Mouse (Mus musculus): ENCODE results near the gene Vegfa. TPM values are rescaled to one million over a fixed set of nuclear protein-coding genes. Genes with fewer than 3 reads are reported as not detected.

Vegfa gene
- polyA plus RNA-seq, 1 experiment from 2014 or later: 4.7 TPM

DNA sequence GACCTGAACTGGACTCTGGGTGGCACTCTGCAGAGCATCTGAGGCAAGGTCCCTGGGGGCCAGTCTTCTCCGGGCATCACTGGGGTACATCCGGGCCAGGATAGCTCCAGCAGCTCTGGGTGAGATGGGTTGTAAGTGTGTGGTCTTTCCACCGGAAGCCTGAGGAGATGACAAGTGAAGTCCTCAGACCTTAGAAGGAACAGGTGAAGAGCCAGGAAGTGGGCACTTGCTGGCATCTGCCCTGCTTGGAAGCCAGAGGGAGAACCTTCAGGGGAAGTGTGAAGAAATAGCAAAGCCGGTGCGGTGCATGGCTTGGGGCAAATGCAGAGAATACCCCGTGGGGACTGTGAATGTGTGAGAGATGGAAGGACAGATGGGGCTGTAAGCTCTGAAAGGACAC is 21.7 kb downstream of the Vegfa start:
- WGBS: 88% methylated on average over 6 of the region's 6 CpGs
- H3K9me3 ChIP-seq (ENCODE audit: control insufficient read depth, low read length): no peaks in the 10 kb centered on the region
- DNase-seq (ENCODE audit: low spot score) (no peak), ATAC-seq (ENCODE audit: low read depth) (no peak)
- H3K27me3 ChIP-seq (replicated peaks; ENCODE audit: control insufficient read depth, insufficient read depth, low read length): no peaks in the 10 kb centered on the region
- no peak overlapping the region for H3K4me2 ChIP-seq (ENCODE audit: low read depth, low read length)
- H3K9ac ChIP-seq (ENCODE audit: low read depth, low read length): no peak overlapping the region
- no peak overlapping the region for H3K27ac ChIP-seq (replicated peaks; ENCODE audit: low read depth, low read length)
- peaks cover 12% of the 10 kb centered on the region; the same call in 1 of the 2 replicates for H3K36me3 ChIP-seq (ENCODE audit: control insufficient read depth, insufficient read depth, low read length)
- H3K4me1 ChIP-seq (ENCODE audit: control insufficient read depth, insufficient read depth, low read length): no peaks in the 10 kb centered on the region
- H3K4me3 ChIP-seq (ENCODE audit: low read depth, low read length): no peak overlapping the region

GRCm38 (mm10) chr17:46009182-46009581 is 23.0 kb downstream of the Vegfa start:
- Histone ChIP-seq H3K36me3 (ENCODE audit: control insufficient read depth, insufficient read depth, low read length) (no peaks in the 10 kb centered on the region), H3K9me3 (ENCODE audit: control insufficient read depth, low read length) (no peaks in the 10 kb centered on the region), H3K4me2 (ENCODE audit: low read depth, low read length) (no peak overlapping the region), H3K4me3 (ENCODE audit: low read depth, low read length) (no peak overlapping the region), H3K27me3 (replicated peaks; ENCODE audit: control insufficient read depth, insufficient read depth, low read length) (no peaks in the 10 kb centered on the region), H3K9ac (ENCODE audit: low read depth, low read length) (no peak overlapping the region), H3K27ac (replicated peaks; ENCODE audit: low read depth, low read length) (no peak overlapping the region), H3K4me1 (ENCODE audit: control insufficient read depth, insufficient read depth, low read length) (no peaks in the 10 kb centered on the region)
- no peak for DNase-seq (ENCODE audit: low spot score)
- WGBS: 62% methylated on average over 7 of the region's 7 CpGs
- ATAC-seq (ENCODE audit: low read depth): no peak

DNA sequence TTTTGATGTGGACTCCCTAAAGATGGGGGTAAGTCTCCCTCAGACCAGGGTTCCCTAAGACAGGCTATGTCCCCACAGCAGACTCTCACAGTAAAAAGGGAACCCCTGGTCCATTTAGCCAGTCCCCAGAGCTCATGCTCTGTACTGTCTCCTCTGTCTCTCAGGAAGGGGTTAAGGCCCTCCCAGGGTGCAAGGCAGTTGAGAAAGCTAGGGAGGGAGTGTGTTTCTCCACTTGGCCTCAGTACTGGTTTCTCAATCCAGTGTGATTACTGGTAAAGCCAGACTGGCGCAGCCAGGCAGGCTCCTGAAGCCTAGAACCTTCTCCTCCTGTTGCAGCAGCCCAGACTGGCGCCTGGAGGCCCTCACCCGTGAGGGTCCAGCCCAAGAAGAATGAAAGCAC is 26.7 kb downstream of the Vegfa start:
- H3K4me1 ChIP-seq (ENCODE audit: control insufficient read depth, insufficient read depth, low read length): no peaks in the 10 kb centered on the region
- H3K27me3 ChIP-seq (replicated peaks; ENCODE audit: control insufficient read depth, insufficient read depth, low read length): no peaks in the 10 kb centered on the region
- ATAC-seq (ENCODE audit: low read depth): no peak
- no peak overlapping the region for H3K4me2 ChIP-seq (ENCODE audit: low read depth, low read length)
- H3K9me3 ChIP-seq (ENCODE audit: control insufficient read depth, low read length): no peaks in the 10 kb centered on the region
- no peak overlapping the region for H3K9ac ChIP-seq (ENCODE audit: low read depth, low read length)
- H3K36me3 ChIP-seq (ENCODE audit: control insufficient read depth, insufficient read depth, low read length): no peaks in the 10 kb centered on the region
- DNase-seq (ENCODE audit: low spot score): no peak
- no peak overlapping the region for H3K4me3 ChIP-seq (ENCODE audit: low read depth, low read length)
- H3K27ac ChIP-seq (replicated peaks; ENCODE audit: low read depth, low read length): no peak overlapping the region
- 72% methylated on average over 3 of the region's 3 CpGs for WGBS

- Histone ChIP-seq H3K4me2 (ENCODE audit: low read depth, low read length) (no peak overlapping the region), H3K27ac (replicated peaks; ENCODE audit: low read depth, low read length) (no peak overlapping the region), H3K4me3 (ENCODE audit: low read depth, low read length) (no peak overlapping the region), H3K36me3 (ENCODE audit: control insufficient read depth, insufficient read depth, low read length) (no peaks in the 10 kb centered on the region), H3K27me3 (replicated peaks; ENCODE audit: control insufficient read depth, insufficient read depth, low read length) (no peaks in the 10 kb centered on the region), H3K4me1 (ENCODE audit: control insufficient read depth, insufficient read depth, low read length) (no peaks in the 10 kb centered on the region), H3K9ac (ENCODE audit: low read depth, low read length) (no peak overlapping the region), H3K9me3 (ENCODE audit: control insufficient read depth, low read length) (no peaks in the 10 kb centered on the region)
- 83% methylated on average over 5 of the region's 5 CpGs for WGBS
- DNase-seq (ENCODE audit: low spot score): no peak
- no peak for ATAC-seq (ENCODE audit: low read depth)
Measured at GRCm38 (mm10) chr17:46004482-46004881, 27.7 kb downstream of the Vegfa start.

- DNase-seq (ENCODE audit: low spot score) (no peak), ATAC-seq (ENCODE audit: low read depth) (no peak)
- Histone ChIP-seq H3K4me2 (ENCODE audit: low read depth, low read length) (no peak overlapping the region), H3K27me3 (replicated peaks; ENCODE audit: control insufficient read depth, insufficient read depth, low read length) (no peaks in the 10 kb centered on the region), H3K4me3 (ENCODE audit: low read depth, low read length) (no peak overlapping the region), H3K27ac (replicated peaks; ENCODE audit: low read depth, low read length) (no peak overlapping the region), H3K9me3 (ENCODE audit: control insufficient read depth, low read length) (no peaks in the 10 kb centered on the region), H3K36me3 (ENCODE audit: control insufficient read depth, insufficient read depth, low read length) (no peaks in the 10 kb centered on the region), H3K4me1 (ENCODE audit: control insufficient read depth, insufficient read depth, low read length) (no peaks in the 10 kb centered on the region), H3K9ac (ENCODE audit: low read depth, low read length) (no peak overlapping the region)
- WGBS: 72% methylated on average over 15 of the region's 15 CpGs
Measured at GRCm38 (mm10) chr17:46003717-46004481, 28.3 kb downstream of the Vegfa start.

- WGBS: 69% methylated on average over 9 of the region's 9 CpGs
Measured at GRCm38 (mm10) chr17:45999366-45999940, 32.7 kb downstream of the Vegfa start.

GRCm38 (mm10) chr17:45998363-45998762 is 33.8 kb downstream of the Vegfa start:
- 33% methylated on average over 6 of the region's 6 CpGs for WGBS
- H3K9ac ChIP-seq (ENCODE audit: low read depth, low read length): no peak overlapping the region
- H3K9me3 ChIP-seq (ENCODE audit: control insufficient read depth, low read length): no peaks in the 10 kb centered on the region
- DNase-seq (ENCODE audit: low spot score): no peak
- H3K4me3 ChIP-seq (ENCODE audit: low read depth, low read length): no peak overlapping the region
- no peaks in the 10 kb centered on the region for H3K4me1 ChIP-seq (ENCODE audit: control insufficient read depth, insufficient read depth, low read length)
- H3K36me3 ChIP-seq (ENCODE audit: control insufficient read depth, insufficient read depth, low read length): no peaks in the 10 kb centered on the region
- H3K27me3 ChIP-seq (replicated peaks; ENCODE audit: control insufficient read depth, insufficient read depth, low read length): no peaks in the 10 kb centered on the region
- no peak overlapping the region for H3K27ac ChIP-seq (replicated peaks; ENCODE audit: low read depth, low read length)
- ATAC-seq (ENCODE audit: low read depth): no peak
- no peak overlapping the region for H3K4me2 ChIP-seq (ENCODE audit: low read depth, low read length)

More at GRCm38 (mm10) chr17:45999366-45999940, 32.7 kb downstream of the Vegfa start:
- DNase-seq (ENCODE audit: low spot score) (no peak), ATAC-seq (ENCODE audit: low read depth) (no peak)
- Histone ChIP-seq H3K27ac (replicated peaks; ENCODE audit: low read depth, low read length) (no peak overlapping the region), H3K27me3 (replicated peaks; ENCODE audit: control insufficient read depth, insufficient read depth, low read length) (no peaks in the 10 kb centered on the region), H3K4me3 (ENCODE audit: low read depth, low read length) (no peak overlapping the region), H3K9me3 (ENCODE audit: control insufficient read depth, low read length) (no peaks in the 10 kb centered on the region), H3K4me2 (ENCODE audit: low read depth, low read length) (no peak overlapping the region), H3K4me1 (ENCODE audit: control insufficient read depth, insufficient read depth, low read length) (no peaks in the 10 kb centered on the region), H3K36me3 (ENCODE audit: control insufficient read depth, insufficient read depth, low read length) (no peaks in the 10 kb centered on the region), H3K9ac (ENCODE audit: low read depth, low read length) (no peak overlapping the region)

DNA sequence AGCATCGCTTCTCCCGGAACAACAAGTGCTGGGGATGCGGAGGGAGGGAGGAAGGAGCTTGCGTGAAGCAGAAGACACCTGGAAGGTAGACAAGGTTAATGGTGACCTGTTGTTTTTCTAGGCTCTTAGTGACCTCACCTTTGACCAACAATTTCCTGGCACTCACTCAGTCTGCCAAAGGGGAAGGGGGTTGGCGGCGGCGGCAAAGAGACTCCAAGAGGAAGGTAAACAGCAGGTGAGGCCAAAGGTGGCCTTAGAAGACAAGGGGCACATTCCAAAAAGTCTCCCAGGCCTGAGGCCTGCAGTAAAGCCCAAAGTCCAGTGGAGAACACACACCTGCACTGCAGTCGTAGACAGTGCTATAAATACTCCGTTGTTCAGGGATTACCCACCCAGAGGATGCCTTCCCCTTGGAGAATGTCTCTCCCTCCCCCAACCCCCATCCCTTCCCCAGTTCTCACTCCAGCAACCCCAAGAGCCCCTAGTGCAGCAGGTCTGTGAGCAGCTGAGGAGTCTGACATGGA is 35.2 kb downstream of the Vegfa start:
- WGBS: 85% methylated on average over 9 of the region's 9 CpGs
- no peak overlapping the region for H3K27ac ChIP-seq (replicated peaks; ENCODE audit: low read depth, low read length)
- no peak overlapping the region for H3K4me2 ChIP-seq (ENCODE audit: low read depth, low read length)
- H3K9ac ChIP-seq (ENCODE audit: low read depth, low read length): no peak overlapping the region
- DNase-seq (ENCODE audit: low spot score): no peak
- no peaks in the 10 kb centered on the region for H3K4me1 ChIP-seq (ENCODE audit: control insufficient read depth, insufficient read depth, low read length)
- H3K9me3 ChIP-seq (ENCODE audit: control insufficient read depth, low read length): no peaks in the 10 kb centered on the region
- H3K27me3 ChIP-seq (replicated peaks; ENCODE audit: control insufficient read depth, insufficient read depth, low read length): no peaks in the 10 kb centered on the region
- H3K4me3 ChIP-seq (ENCODE audit: low read depth, low read length): no peak overlapping the region
- ATAC-seq (ENCODE audit: low read depth): no peak
- no peaks in the 10 kb centered on the region for H3K36me3 ChIP-seq (ENCODE audit: control insufficient read depth, insufficient read depth, low read length)
